In genomic region chr2:33455350-33455749, GRCm38 (mm10) we compare ENCODE assay signal across 17 mouse cellular contexts. TPM values are rescaled to one million over a fixed set of nuclear protein-coding genes. Genes with fewer than 3 reads are reported as not detected.
DNase-seq lines count a peak whose midpoint lies in the region; TF ChIP-seq lines count a peak whose summit lies in the region.
"Had no signal": no experiment of that assay in that cellular context is flagged by ENCODE, and none has a peak within 500 bp of the region (broad histone marks: within the 10 kb centered on the region; RNA-seq: fewer than 3 reads in every experiment).

No protein-coding gene starts in this region.

- H3K27ac ChIP-seq in gastrocnemius, adult 2 months, result peak overlapping the region; percentile 70; the same call in 1 of the 2 replicates
- H3K27ac ChIP-seq in left cerebral cortex, adult 2 months, result peak overlapping the region; percentile 71
- peak overlapping the region; percentile 71 for H3K27ac ChIP-seq in cortical plate, adult 2 months (ENCODE audit: insufficient read depth, low read length)
- no peak overlapping the region for H3K27ac ChIP-seq in embryonic facial prominence, embryonic 10.5 days (replicated peaks)
- H3K27ac ChIP-seq: embryonic facial prominence, embryonic 12.5 days; forebrain, embryonic 13.5 days; forebrain, embryonic 15.5 days had no signal

- H3K4me1 ChIP-seq in cortical plate, adult 2 months (ENCODE audit: control insufficient read depth, insufficient read depth, low read length), result peaks cover 24% of the 10 kb centered on the region
- H3K4me1 ChIP-seq in embryonic facial prominence, embryonic 10.5 days, result no peaks in the 10 kb centered on the region; the same call in 1 of the 2 replicates
- H3K4me1 ChIP-seq: embryonic facial prominence, embryonic 12.5 days had no signal

- intact Hi-C loops in gastrocnemius, adult 2 months (cut with DNase I), result no loop called here
- intact Hi-C loops in left cerebral cortex, adult 2 months (cut with DNase I), result no loop called here
- intact Hi-C loops in left cerebral cortex, postnatal 4 days (cut with DNase I), result no loop called here

- H3K9me3 ChIP-seq in embryonic facial prominence, embryonic 10.5 days, result no peaks in the 10 kb centered on the region
- H3K9me3 ChIP-seq: embryonic facial prominence, embryonic 12.5 days; forebrain, embryonic 13.5 days; forebrain, embryonic 15.5 days had no signal

- WGBS in embryonic facial prominence, embryonic 10.5 days, result 88% methylated on average over 3 of the region's 3 CpGs

- DNase-seq in gastrocnemius, adult 2 months, result no peak
- DNase-seq in gastrocnemius, postnatal 25 days, result no peak
- no peak for DNase-seq in left cerebral cortex, adult 2 months (ENCODE audit: extremely low spot score in 1 of 2, low spot score in 2 of 2)
- no peak for DNase-seq in left cerebral cortex, postnatal 4 days
- no peak for DNase-seq in embryonic facial prominence, embryonic 10.5 days (ENCODE audit: low spot score)
- DNase-seq: adrenal gland, postnatal 25 days; cerebellum, adult 11-12 months; cerebellum, adult 2 months; cerebellum, adult 9-10 months; cerebellum, postnatal 10 days; cerebellum, postnatal 25 days; embryo, embryonic 11 days; forebrain, postnatal 0 days had no signal

- TF ChIP-seq POLR2A in cortical plate, adult 2 months (IDR thresholded peaks at IDR 0.05; ENCODE audit: extremely low read depth, insufficient read depth, low read length), result no peak

- H3K27me3 ChIP-seq in embryonic facial prominence, embryonic 10.5 days (replicated peaks; ENCODE audit: low read depth, poor library complexity, severe bottlenecking), result no peaks in the 10 kb centered on the region
- H3K27me3 ChIP-seq: embryonic facial prominence, embryonic 12.5 days; forebrain, embryonic 13.5 days; forebrain, embryonic 15.5 days had no signal

- TF ChIP-seq CTCF in gastrocnemius, adult 2 months (IDR thresholded peaks at IDR 0.05), result no peak
- no peak for TF ChIP-seq CTCF in left cerebral cortex, adult 2 months (IDR thresholded peaks at IDR 0.05)
- no peak for TF ChIP-seq CTCF in cortical plate, adult 2 months (IDR thresholded peaks at IDR 0.05; ENCODE audit: extremely low read depth, insufficient read depth, low read length)

- no peak overlapping the region for H3K4me3 ChIP-seq in gastrocnemius, adult 2 months
- H3K4me3 ChIP-seq in left cerebral cortex, adult 2 months, result no peak overlapping the region
- H3K4me3 ChIP-seq in cortical plate, adult 2 months (ENCODE audit: insufficient read depth, low read length), result no peak overlapping the region
- no peak overlapping the region for H3K4me3 ChIP-seq in embryonic facial prominence, embryonic 10.5 days
- H3K4me3 ChIP-seq: embryonic facial prominence, embryonic 12.5 days; forebrain, embryonic 13.5 days; forebrain, embryonic 15.5 days had no signal

- peaks cover 91% of the 10 kb centered on the region for H3K36me3 ChIP-seq in embryonic facial prominence, embryonic 10.5 days (replicated peaks)

RNA-seq across cellular contexts. Expression of gene Zbtb43, which starts 13.0 kb away (rescaled TPM):
- total RNA-seq in gastrocnemius, adult 2 months (2021), result 10 to 100 TPM; 13.6 to 14.3 TPM
- total RNA-seq in gastrocnemius, postnatal 25 days (2021), result 10 to 100 TPM; 11.8 to 13.1 TPM
- 10 to 100 TPM; 27.4 to 28.4 TPM for total RNA-seq in left cerebral cortex, adult 2 months (2021)
- total RNA-seq in left cerebral cortex, postnatal 4 days (2021), result 10 to 100 TPM; 28.0 to 29.7 TPM
- 21.1 and 21.5 TPM in 2 replicates for polyA plus RNA-seq in cortical plate, adult 2 months (2012; rRNA removed)
- polyA plus RNA-seq in embryonic facial prominence, embryonic 10.5 days (2016; fragmentation: Nextera tagmentation; extraction: Ambion mirVana), result 20.8 and 23.9 TPM in 2 replicates

RNA-seq across cellular contexts. Expression of gene Zbtb34, which starts 24.2 kb away (rescaled TPM):
- total RNA-seq in gastrocnemius, adult 2 months (2021), result 1 to 10 TPM; 3.0 to 3.4 TPM
- 1 to 10 TPM; 3.5 to 4.4 TPM for total RNA-seq in gastrocnemius, postnatal 25 days (2021)
- total RNA-seq in left cerebral cortex, adult 2 months (2021), result 10 to 100 TPM; 23.9 to 26.9 TPM
- 10 to 100 TPM; 68.2 to 70.5 TPM for total RNA-seq in left cerebral cortex, postnatal 4 days (2021)
- 16.2 and 17.6 TPM in 2 replicates for polyA plus RNA-seq in cortical plate, adult 2 months (2012; rRNA removed)
- polyA plus RNA-seq in embryonic facial prominence, embryonic 10.5 days (2016; fragmentation: Nextera tagmentation; extraction: Ambion mirVana), result 7.4 and 7.5 TPM in 2 replicates

Comparison
In these comparisons a context has a peak if more than half of its experiments do, and no peak if none do; other contexts are left out.
1. RNA of gene Zbtb34, which starts 24.2 kb away (total RNA-seq): 68.2 to 70.5 TPM in left cerebral cortex, postnatal 4 days and 23.9 to 26.9 TPM in left cerebral cortex, adult 2 months; 3.5 to 4.4 TPM in gastrocnemius, postnatal 25 days and 3.0 to 3.4 TPM in gastrocnemius, adult 2 months; every median in the first group is over 4 times any median in the second.